Mouse (Mus musculus) left cerebral cortex, postnatal 4 days (tissue): Measurements from ENCODE around the gene Entpd7. TPM values are rescaled to one million over a fixed set of nuclear protein-coding genes. Genes with fewer than 3 reads are reported as not detected.

Experiments used
- DNase-seq: peaks from one replicate; pipeline ENCODE4 v3.0.0-alpha.2; 2022
- intact Hi-C: fragments of 180-260 bp; cut with DNase I; formaldehyde crosslinking; loops from one replicate; pipeline ENCODE4 v1.15.1; 2025
- total RNA-seq, 2 experiments: library from RNA; stranded (reverse); gene quantifications; 2 replicates each; pipeline ENCODE4 v1.2.3; 2021

The Entpd7 gene
- total RNA-seq, 2 experiments from 2014 or later: 26.2 to 26.3 TPM

GRCm38 (mm10) chr19:43673513-43674315 is 15.8 kb upstream of the Entpd7 start:
- intact Hi-C loops: no loop called here
- DNase-seq: no peak

- intact Hi-C loops: no loop called here
- no peak for DNase-seq
These were observed 15.2 kb upstream of the Entpd7 start for GRCm38 (mm10) chr19:43674316-43674689.

- DNase-seq: peak; percentile 98
- intact Hi-C loops: no loop called here
These were observed 14.5 kb upstream of the Entpd7 start, which contains the start of gene Slc25a28 for GRCm38 (mm10) chr19:43674730-43675524. Gene Slc25a28 (minus strand): TSS chr19:43674881.

GRCm38 (mm10) chr19:43675525-43676400 is 13.7 kb upstream of the Entpd7 start:
- DNase-seq: no peak
- intact Hi-C loops: no loop called here

GRCm38 (mm10) chr19:43678467-43679003 is 10.9 kb upstream of the Entpd7 start:
- no peak for DNase-seq
- intact Hi-C loops: no loop called here

GRCm38 (mm10) chr19:43679474-43679981 is 9.9 kb upstream of the Entpd7 start:
- intact Hi-C loops: no loop called here
- DNase-seq: no peak

- no peak for DNase-seq
- intact Hi-C loops: no loop called here
These were observed 7.9 kb upstream of the Entpd7 start for GRCm38 (mm10) chr19:43681541-43681940.

- intact Hi-C loops: no loop called here
- no peak for DNase-seq
These were observed 3.3 kb downstream of the Entpd7 start for GRCm38 (mm10) chr19:43692815-43693214.

- DNase-seq: no peak
- intact Hi-C loops: no loop called here
These were observed 6.1 kb downstream of the Entpd7 start for GRCm38 (mm10) chr19:43695514-43695964.

GRCm38 (mm10) chr19:43697666-43698370 is 8.3 kb downstream of the Entpd7 start:
- DNase-seq: no peak
- intact Hi-C loops: no loop called here

- intact Hi-C loops: no loop called here
- no peak for DNase-seq
These were observed 9.7 kb downstream of the Entpd7 start for GRCm38 (mm10) chr19:43699021-43699762.

GRCm38 (mm10) chr19:43699763-43700155 is 10.3 kb downstream of the Entpd7 start:
- no peak for DNase-seq
- intact Hi-C loops: no loop called here

- intact Hi-C loops: no loop called here
- no peak for DNase-seq
These were observed 14.7 kb downstream of the Entpd7 start for GRCm38 (mm10) chr19:43704211-43704610.

- no peak for DNase-seq
These were observed 15.5 kb downstream of the Entpd7 start for GRCm38 (mm10) chr19:43704787-43705497.

GRCm38 (mm10) chr19:43708206-43708605 is 18.7 kb downstream of the Entpd7 start:
- intact Hi-C loops: no loop called here
- DNase-seq: no peak

More at GRCm38 (mm10) chr19:43704787-43705497, 15.5 kb downstream of the Entpd7 start:
- intact Hi-C loops: no loop called here

GRCm38 (mm10) chr19:43709317-43709716 is 19.8 kb downstream of the Entpd7 start:
- intact Hi-C loops: no loop called here
- no peak for DNase-seq

GRCm38 (mm10) chr19:43711159-43711916 is 21.9 kb downstream of the Entpd7 start:
- intact Hi-C loops: no loop called here
- no peak for DNase-seq

- intact Hi-C loops: no loop called here
- no peak for DNase-seq
These were observed 22.5 kb downstream of the Entpd7 start for GRCm38 (mm10) chr19:43711971-43712370.
